Mouse (Mus musculus) erythroid progenitor cell, adult 5-6 weeks (primary cell): ENCODE results near the gene Dnajb4. TPM values are rescaled to one million over a fixed set of nuclear protein-coding genes. Genes with fewer than 3 reads are reported as not detected.
"Not testable (repeated sequence)": the region's sequence is repeated elsewhere in the genome, so short reads cannot be mapped to it uniquely, and the experiment has no call there.

Experiments used
- ATAC-seq: replicated peaks from 2 replicates; pipeline ENCODE4 v1.8.0; 2016; ENCODE audit warnings: moderate number of reproducible peaks, mild to moderate bottlenecking, moderate TSS enrichment, inconsistent platforms; ENCODE audit not compliant: poor library complexity, low FRiP score, severe bottlenecking
- total RNA-seq, 2 experiments: library from RNA; stranded (forward) in 1 of 2; stranded (reverse) in 1 of 2; fragments of 150-400 nt in 1 of 2; fragments of 186-747, 209-891 nt in 1 of 2; gene quantifications; 2 replicates each; pipeline versions ENCODE4 v1.2.3 to v1.2.4; 2015 to 2017; ENCODE audit warnings: low replicate concordance in 2 of 2

Dnajb4 gene
- total RNA-seq, 2 experiments from 2014 or later: 101 to 106 TPM

DNA sequence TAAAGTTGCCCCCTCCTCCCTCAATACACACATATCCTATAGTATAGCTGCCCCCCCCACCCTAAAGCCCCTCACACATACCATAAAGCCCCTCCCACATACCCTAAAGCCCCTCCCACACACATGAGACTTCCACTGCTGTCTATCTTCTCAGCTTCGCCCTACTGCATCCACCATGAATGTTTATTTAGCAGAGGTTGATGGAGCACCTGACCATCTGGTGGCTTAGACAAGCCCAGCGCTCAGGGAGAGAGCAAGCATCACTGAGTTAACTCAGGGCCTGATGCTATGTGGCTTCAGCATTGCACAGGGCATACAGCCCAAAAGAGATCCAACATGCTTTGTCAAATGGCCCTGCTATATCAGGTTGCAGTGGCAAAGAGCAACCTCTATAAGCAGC is 57.0 kb downstream of the Dnajb4 start:
- ATAC-seq: peak; percentile 30; the same call in 1 of the 2 replicates

DNA sequence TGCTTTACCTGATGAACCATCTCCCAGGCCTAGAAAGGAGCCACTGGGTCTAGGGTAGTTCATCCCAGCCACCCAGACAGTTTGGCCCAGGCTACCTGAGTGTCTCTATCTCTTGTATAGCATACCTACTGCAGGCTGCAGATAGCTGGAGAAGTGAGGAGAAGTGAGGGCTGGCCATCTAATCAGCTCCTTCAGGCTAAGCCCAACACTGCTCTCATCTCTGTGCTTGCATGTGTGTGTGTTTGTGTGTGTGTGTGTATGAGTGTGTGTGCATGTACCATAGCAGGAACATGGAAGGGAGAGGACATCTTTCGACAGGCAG is 57.7 kb downstream of the Dnajb4 start:
- peak; percentile 95 for ATAC-seq

DNA sequence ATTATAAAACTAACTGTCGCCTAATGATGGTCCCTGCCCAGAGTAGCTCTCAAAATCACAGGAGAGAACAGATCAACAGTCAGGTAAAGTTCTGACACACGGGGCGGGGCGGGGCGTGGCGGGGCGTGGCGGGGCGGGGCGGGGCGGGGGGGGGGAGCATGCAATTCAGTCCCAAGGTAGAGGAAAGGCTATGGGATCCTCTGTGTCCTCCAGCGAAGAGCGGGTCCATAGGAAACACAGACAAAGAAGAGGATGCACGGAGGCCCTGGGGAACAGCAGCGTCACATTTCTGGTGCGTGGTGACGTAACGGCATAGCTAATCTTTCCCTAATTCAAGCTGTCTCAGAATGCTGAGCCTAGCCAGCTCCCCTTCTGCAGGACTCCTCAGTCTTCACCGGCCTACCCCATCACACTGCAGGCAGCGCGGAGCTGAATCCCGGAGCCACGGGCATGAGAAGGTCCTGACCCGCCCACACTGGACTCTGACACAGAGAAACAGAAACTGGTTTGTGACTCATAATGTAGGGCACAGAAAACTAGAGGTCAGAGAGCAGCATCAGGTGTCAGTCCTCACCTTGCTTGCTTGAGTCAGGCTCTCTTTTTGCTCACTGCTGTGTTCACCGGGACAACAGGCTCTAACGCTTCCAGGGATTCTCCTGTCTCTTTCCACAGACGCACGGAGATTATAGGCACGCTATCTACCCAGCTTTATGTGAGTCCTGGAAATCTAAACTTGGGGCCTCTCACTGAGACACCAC is 58.2 kb downstream of the Dnajb4 start:
- peak; percentile 54 for ATAC-seq

DNA sequence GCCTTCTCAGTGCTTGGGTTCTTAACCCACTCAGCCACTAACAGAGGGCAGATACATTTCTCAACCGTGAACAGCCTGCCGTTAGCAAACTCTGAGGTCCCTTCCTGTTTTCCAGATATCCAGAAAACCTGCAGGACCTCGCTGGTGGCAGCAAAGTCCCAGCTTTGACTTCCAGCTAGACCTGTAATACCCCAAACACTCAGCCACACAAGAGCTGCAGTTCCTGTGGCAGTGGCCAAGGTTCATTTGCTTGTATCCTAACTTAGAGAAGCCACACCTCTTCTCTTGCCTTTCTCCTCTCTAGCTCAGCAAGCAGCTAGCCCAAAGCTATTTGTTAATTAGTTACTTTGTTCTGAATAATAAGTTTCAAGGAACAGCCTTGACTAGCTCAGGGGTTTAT is 60.2 kb downstream of the Dnajb4 start:
- ATAC-seq: no peak

DNA sequence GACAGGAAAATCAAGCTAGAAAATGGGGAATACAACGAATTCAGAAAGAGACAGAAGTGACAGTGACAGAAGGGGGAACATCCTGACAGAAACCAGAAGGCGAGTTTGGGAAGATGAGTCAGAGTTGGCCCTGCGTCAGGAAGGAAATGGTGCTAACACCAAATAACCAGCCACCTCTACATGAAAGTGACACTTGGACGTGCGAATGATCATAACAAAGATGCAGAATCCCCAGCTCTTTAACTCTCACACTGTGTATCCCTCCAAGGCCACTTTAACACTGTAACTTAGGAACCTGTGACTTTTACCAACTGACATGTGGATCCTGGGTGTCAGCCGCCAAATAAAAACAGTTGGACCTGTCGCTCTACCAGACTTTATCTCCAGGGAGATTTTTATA is 60.7 kb downstream of the Dnajb4 start:
- no peak for ATAC-seq

DNA sequence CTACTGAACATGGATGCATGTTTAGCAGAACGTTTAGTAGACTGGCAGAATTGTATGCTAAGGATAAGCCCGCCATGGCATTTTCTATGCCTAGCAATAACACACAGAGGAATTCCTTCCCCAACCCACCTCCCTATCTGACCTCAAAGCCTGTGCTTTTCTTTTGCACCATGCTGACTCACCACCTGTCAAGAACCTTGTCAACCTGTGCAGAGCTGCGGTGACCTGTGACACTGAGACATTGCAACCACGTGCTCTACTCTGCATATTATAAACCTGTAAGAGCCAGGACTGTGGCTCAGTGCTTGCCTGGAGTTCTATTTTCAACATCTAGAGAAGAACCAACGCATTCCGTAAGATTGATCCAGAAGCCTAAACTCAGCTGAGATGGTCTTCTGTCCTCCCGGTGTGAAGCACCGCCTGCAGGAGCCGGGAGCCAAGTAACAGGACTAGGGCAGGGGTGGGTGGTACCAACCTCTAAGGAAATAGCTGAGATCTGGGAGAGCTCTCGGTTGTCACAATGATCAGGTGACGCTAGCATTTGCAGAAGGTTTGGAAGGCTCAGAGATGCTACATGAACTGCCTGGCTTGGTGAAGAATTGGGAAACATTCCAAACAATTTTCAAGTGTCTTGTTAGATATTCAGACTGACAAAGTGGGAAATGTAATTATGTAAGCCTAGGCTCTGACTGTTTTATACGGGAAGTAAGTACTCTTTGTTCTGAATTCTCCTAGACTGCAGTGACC is 62.8 kb downstream of the Dnajb4 start:
- no peak for ATAC-seq

DNA sequence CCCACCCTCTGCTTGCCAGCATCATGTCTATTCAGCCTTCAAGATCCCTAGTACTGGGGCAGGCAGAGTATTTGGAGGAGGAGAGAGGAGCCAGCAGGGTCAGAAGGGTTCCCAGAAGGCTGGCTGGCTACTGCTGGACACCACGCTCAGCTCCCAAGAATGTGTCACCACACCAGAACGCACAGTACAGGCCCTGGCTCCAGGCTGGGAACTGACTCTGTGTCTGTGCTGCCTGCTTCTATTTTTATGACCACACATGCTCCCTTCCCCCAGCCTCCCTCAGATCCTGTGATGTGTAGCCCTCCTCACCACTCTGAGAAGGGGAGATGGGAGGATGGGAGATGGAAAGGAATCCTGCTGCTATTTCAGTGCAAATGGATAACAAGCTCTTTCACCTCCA is 64.9 kb downstream of the Dnajb4 start:
- no peak for ATAC-seq

DNA sequence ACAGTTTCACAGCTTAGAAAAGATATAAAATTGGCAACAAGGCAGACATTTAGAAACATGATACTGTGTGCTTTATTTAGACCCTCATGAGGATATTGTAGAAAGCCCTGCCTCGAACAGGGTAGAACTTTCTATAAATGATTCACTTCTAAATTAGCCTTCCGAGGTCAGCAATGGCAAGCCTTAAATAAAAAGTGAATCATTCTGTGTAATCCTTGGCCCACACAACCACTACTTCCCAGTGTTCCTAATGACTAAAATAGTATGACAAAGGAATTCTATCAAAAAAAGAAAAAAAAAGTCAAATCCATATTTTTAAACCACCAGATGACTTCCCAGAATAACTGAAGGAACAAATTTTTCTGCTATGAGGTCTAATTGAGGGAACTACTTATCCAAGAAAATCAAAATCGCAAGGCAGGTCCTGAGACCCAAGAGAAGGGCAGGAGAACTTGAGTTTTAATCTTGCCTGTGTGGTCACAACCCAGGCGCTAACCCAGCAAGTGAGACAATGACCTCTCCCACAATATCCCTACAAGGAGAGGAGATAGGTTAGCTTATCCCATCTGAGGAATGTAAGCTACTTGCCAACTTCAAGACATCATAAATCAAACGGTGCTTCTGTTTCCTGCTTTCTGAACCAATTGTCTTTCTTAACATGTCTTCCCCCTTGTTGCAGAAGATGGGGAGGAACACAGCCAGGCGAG is 67.0 kb downstream of the Dnajb4 start:
- ATAC-seq: no peak

DNA sequence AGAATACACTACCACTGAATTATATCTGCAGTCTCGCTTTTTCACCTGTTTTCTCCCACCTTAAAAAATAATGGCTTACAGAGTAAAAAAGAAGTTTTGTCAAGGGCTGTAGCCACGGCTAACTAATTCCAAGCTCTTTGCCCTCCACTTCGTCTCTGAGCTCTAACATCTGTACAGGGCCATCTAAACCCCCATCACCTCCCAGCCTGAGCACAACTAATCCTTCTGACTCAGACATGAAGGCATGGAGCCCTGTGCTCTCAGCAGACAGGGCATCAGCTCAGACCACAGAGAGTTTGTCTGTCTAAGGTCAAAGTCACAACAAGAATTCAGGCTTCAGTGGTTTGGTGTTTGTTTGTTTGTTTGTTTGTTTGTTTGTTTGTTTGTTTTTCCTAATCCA is 68.0 kb downstream of the Dnajb4 start:
- ATAC-seq: no peak

DNA sequence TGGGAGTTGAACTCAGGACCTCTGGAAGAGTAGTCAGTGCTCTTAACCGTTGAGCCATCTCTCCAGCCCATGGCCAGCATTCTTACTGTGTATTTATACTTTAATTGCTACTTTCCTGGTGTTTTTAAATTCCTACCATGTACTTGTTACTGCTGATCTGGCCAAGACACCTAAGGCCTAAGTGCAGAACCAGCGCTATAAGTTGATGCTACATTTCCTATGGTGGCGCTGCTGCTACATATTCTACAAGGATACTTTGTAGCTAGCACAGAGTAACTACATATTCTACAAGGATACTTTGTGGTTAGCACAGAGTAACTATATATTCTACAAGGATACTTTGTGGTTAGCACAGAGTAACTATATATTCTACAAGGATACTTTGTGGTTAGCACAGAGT is 70.8 kb downstream of the Dnajb4 start:
- ATAC-seq: 0 out of 2 replicates have a peak, but pooled peaks have one; percentile 49

DNA sequence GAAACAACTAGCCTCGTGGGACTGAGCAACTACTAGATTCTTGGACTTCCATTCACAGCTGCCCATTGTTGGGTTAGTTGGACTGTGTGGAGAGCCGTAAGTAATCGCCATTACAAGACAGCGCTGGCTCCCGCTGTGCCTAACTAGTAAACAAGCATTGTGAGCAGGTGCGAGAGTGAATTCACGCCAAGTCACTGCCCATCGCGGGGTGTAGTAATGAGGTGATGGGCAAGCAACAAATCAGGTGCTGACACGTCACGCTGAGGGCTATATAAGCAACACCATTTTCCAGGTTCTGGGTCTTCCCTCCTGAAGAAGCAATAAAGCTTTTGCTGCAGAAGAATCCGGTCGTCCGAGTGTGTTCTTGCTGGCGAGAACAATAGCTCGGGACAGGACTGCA is 74.0 kb downstream of the Dnajb4 start:
- not testable (repeated sequence) for ATAC-seq

DNA sequence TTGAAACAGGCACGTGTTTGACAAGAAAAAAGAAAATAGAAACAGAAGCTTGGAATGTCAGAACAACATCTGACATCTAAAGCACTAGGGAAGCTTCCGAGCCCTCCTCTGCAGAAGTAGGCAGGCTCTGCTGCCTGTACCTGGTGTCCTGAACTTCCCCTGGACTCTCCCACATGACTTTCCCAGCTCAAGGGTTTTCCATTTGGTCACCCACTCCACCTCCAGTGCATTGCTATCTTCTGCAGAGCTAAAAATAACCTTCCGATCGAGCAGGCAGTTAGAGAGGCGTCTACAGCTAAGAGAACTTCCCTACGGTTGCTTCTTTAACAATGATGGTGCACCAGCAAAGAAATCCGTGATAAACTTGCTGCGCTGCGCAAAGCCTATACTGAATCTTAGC is 76.5 kb downstream of the Dnajb4 start:
- ATAC-seq: no peak

DNA sequence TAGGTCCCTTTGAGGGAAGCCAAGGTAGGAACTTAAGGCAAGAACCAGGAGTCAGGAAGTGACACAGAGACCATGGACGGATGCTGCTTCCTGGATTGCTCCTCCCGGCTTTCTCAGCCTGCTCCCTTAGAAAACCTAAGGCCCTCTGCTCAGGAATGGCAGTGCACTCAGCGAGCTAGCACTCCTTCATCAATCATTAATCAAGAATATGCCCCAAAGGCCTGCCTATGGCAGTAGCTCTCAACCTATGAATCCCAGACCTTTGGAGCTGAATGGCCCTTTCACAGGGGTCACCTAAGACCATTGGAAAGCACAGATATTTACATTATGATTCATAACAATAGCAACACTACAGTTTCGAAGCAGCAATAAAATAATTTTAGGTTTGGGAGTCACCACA is 79.1 kb downstream of the Dnajb4 start:
- ATAC-seq: no peak

DNA sequence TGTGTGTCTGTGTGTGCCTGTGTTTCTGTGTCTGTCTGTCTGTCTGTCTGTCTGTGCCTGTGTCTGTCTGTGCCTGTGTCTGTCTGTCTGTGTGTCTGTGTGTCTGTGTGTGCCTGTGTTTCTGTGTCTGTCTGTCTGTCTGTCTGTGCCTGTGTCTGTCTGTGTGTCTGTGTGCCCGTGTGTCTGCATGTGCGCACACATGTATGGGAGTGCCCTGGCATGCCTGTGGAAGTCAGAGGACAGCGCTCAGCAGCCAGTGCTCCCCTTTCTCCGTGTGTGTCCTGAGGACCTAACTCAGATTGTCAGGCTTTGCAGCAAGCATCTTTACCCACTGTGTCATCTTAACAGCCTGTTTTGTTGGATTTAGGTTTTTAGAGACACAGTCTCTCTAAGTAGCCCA is 80.7 kb downstream of the Dnajb4 start:
- ATAC-seq: not testable (repeated sequence)

DNA sequence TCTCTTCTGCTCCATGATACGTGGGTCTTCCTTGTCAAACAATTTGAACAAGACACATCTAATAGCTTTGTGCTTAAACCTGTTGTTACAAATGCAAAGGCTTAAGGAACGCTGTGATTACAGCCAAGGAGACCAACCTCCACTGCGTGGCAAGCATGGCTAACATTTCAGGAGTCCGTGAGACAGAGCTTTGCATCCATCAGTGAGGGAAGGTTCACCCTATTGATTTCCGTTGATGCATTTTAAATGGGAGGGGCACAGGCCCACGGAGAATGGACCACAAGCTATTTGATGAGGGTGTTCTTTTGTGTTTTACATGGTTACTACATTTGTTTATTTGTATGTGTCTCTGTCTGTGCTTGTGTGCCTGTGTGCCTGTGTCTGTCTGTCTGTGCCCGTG is 81.5 kb downstream of the Dnajb4 start:
- no peak for ATAC-seq

Other genes starting within 250 kb of the Dnajb4 start
- not detected in 2 replicates for gene Gipc2, start 44.1 kb downstream of the Dnajb4 start, total RNA-seq (2015; ENCODE audit: low replicate concordance)
- gene Gipc2, start 44.1 kb downstream of the Dnajb4 start, total RNA-seq (2017; ENCODE audit: low replicate concordance): not detected in 2 replicates
- gene Fubp1, start 120 bp upstream of the Dnajb4 start, total RNA-seq (2015; ENCODE audit: low replicate concordance): 152 and 157 TPM in 2 replicates
- gene Fubp1, start 120 bp upstream of the Dnajb4 start, total RNA-seq (2017; ENCODE audit: low replicate concordance): 169 and 197 TPM in 2 replicates
- not detected in 2 replicates for gene Nexn, start 56.0 kb upstream of the Dnajb4 start, total RNA-seq (2015; ENCODE audit: low replicate concordance)
- gene Nexn, start 56.0 kb upstream of the Dnajb4 start, total RNA-seq (2017; ENCODE audit: low replicate concordance): not detected in 2 replicates
- gene Miga1, start 130.1 kb upstream of the Dnajb4 start, total RNA-seq (2015; ENCODE audit: low replicate concordance): 2.1 and 6.5 TPM in 2 replicates
- gene Miga1, start 130.1 kb upstream of the Dnajb4 start, total RNA-seq (2017; ENCODE audit: low replicate concordance): 2.3 and 3.3 TPM in 2 replicates
- gene Usp33, start 136.2 kb upstream of the Dnajb4 start, total RNA-seq (2015; ENCODE audit: low replicate concordance): 56.6 and 66.7 TPM in 2 replicates
- 82.3 and 102 TPM in 2 replicates for gene Usp33, start 136.2 kb upstream of the Dnajb4 start, total RNA-seq (2017; ENCODE audit: low replicate concordance)
- 43.2 and 55.3 TPM in 2 replicates for gene Zzz3, start 185.2 kb upstream of the Dnajb4 start, total RNA-seq (2015; ENCODE audit: low replicate concordance)
- gene Zzz3, start 185.2 kb upstream of the Dnajb4 start, total RNA-seq (2017; ENCODE audit: low replicate concordance): 42.9 and 44.8 TPM in 2 replicates